Mouse (Mus musculus): Measurements from ENCODE around the gene Nxpe4. TPM values are rescaled to one million over a fixed set of nuclear protein-coding genes. Genes with fewer than 3 reads are reported as not detected.
A peak's percentile ranks its signal among the peaks of the same experiment; 100 is the strongest.

Nxpe4 gene
- polyA plus RNA-seq, 1 experiment: 0.60 TPM

GRCm38 (mm10) chr9:48211912-48212311, 50.1 kb downstream of the Nxpe4 start:
- no peak overlapping the region for H3K27ac ChIP-seq (ENCODE audit: insufficient read depth, low read depth, low read length)
- 80% methylated on average over 5 of the region's 5 CpGs for WGBS
- H3K4me1 ChIP-seq (ENCODE audit: control insufficient read depth, insufficient read depth, insufficient read length, low read length): no peaks in the 10 kb centered on the region
- no peaks in the 10 kb centered on the region for H3K27me3 ChIP-seq (ENCODE audit: control insufficient read depth, insufficient read depth, low read length)
- TF ChIP-seq CTCF (IDR thresholded peaks at IDR 0.05; ENCODE audit: extremely low read depth, insufficient read length, insufficient replicate concordance, low read depth, low read length): no peak
- H3K36me3 ChIP-seq (ENCODE audit: control insufficient read depth, insufficient read depth, low read length): no peaks in the 10 kb centered on the region
- no peak overlapping the region for H3K4me3 ChIP-seq (ENCODE audit: low read depth, low read length)

GRCm38 (mm10) chr9:48214751-48215150, 52.9 kb downstream of the Nxpe4 start:
- H3K4me3 ChIP-seq (ENCODE audit: low read depth, low read length): no peak overlapping the region
- no peaks in the 10 kb centered on the region for H3K4me1 ChIP-seq (ENCODE audit: control insufficient read depth, insufficient read depth, insufficient read length, low read length)
- TF ChIP-seq POLR2A (IDR thresholded peaks at IDR 0.05; ENCODE audit: low read depth, low read length): no peak
- TF ChIP-seq CTCF (IDR thresholded peaks at IDR 0.05; ENCODE audit: extremely low read depth, insufficient read length, insufficient replicate concordance, low read depth, low read length): no peak
- no peak overlapping the region for H3K27ac ChIP-seq (ENCODE audit: insufficient read depth, low read depth, low read length)
- no peaks in the 10 kb centered on the region for H3K36me3 ChIP-seq (ENCODE audit: control insufficient read depth, insufficient read depth, low read length)
- 83% methylated on average over 9 of the region's 9 CpGs for WGBS
- H3K27me3 ChIP-seq (ENCODE audit: control insufficient read depth, insufficient read depth, low read length): no peaks in the 10 kb centered on the region

DNA sequence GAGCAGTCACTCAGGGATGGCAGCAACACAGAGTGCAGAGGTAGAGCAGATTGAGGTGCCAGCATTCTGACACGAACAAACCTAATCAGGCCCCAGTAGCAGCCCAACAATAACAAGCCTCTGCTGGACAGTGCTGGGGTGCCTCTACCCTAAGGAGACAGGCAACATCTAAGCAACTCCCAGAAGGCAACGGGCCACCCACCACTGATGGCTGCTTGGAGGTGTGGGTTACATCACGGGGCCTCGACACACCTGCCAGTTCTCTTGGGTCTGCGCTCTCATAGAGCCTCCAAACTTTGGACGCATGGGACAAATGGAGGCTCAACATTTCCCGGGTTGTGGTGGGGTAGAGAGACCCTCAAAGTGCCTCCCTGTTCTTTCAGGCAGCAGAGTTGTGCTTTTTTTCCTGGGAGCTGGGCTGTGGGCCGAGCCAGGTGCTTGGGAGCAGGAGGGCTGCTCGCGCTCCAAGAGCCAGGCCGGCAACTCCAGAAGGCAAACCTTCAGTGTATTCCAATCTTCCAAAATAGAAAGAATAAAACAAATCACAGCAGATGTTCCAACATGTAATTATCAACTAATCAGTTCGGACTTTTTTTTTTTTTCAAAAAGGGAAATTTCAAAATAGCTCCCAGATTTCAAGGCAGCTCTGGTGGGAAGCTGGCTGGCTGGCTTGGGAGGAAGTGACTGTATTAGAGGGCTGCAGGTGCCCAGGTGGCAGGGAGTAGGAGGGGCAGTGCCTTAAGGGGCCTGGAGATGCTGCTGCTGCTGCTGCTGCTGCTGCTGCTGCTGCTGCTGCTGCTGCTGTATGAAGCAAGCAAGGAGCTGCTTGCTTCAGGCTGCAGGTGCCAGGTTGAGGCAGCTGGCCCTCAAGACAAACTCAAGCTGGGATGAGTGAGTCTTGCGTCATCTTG, 54.5 kb downstream of the Nxpe4 start:
- no peaks in the 10 kb centered on the region for H3K36me3 ChIP-seq (ENCODE audit: control insufficient read depth, insufficient read depth, low read length)
- H3K4me1 ChIP-seq (ENCODE audit: control insufficient read depth, insufficient read depth, insufficient read length, low read length): no peaks in the 10 kb centered on the region
- no peak for TF ChIP-seq CTCF (IDR thresholded peaks at IDR 0.05; ENCODE audit: extremely low read depth, insufficient read length, insufficient replicate concordance, low read depth, low read length)
- TF ChIP-seq POLR2A (IDR thresholded peaks at IDR 0.05; ENCODE audit: low read depth, low read length): no peak
- no peaks in the 10 kb centered on the region for H3K27me3 ChIP-seq (ENCODE audit: control insufficient read depth, insufficient read depth, low read length)
- no peak overlapping the region for H3K27ac ChIP-seq (ENCODE audit: insufficient read depth, low read depth, low read length)
- H3K4me3 ChIP-seq (ENCODE audit: low read depth, low read length): no peak overlapping the region
- 82% methylated on average over 13 of the region's 13 CpGs for WGBS

DNA sequence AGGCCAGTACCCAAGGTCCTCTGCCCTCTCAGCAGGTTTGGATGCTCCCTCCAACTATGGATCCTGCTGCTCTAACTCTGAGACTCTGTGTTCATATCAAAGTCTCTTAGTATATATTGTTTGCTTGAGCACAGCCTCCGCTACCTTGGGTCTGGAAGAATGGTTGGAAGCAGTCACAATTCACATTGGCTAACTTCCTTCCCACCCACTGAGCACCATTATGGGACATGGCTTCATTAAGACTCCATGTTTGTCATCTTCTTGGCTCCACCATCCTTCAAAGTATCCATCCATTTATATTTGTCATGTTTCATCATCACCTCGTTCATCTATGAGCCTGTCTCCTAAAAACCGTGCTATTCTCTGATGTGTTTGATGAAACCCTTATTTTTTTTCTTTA, 68.9 kb downstream of the Nxpe4 start:
- no peak overlapping the region for H3K4me3 ChIP-seq (ENCODE audit: low read depth, low read length)
- H3K27me3 ChIP-seq (ENCODE audit: control insufficient read depth, insufficient read depth, low read length): no peaks in the 10 kb centered on the region
- H3K27ac ChIP-seq (ENCODE audit: insufficient read depth, low read depth, low read length): no peak overlapping the region
- no peaks in the 10 kb centered on the region for H3K36me3 ChIP-seq (ENCODE audit: control insufficient read depth, insufficient read depth, low read length)
- no peaks in the 10 kb centered on the region for H3K4me1 ChIP-seq (ENCODE audit: control insufficient read depth, insufficient read depth, insufficient read length, low read length)
- 79% methylated on average over 3 of the region's 3 CpGs for WGBS
- no peak for TF ChIP-seq CTCF (IDR thresholded peaks at IDR 0.05; ENCODE audit: extremely low read depth, insufficient read length, insufficient replicate concordance, low read depth, low read length)
- no peak for TF ChIP-seq POLR2A (IDR thresholded peaks at IDR 0.05; ENCODE audit: low read depth, low read length)

- no peaks in the 10 kb centered on the region for H3K36me3 ChIP-seq (ENCODE audit: control insufficient read depth, insufficient read depth, low read length)
- 69% methylated on average over 6 of the region's 6 CpGs for WGBS
- no peaks in the 10 kb centered on the region for H3K27me3 ChIP-seq (ENCODE audit: control insufficient read depth, insufficient read depth, low read length)
- no peak for TF ChIP-seq CTCF (IDR thresholded peaks at IDR 0.05; ENCODE audit: extremely low read depth, insufficient read length, insufficient replicate concordance, low read depth, low read length)
- no peak for TF ChIP-seq POLR2A (IDR thresholded peaks at IDR 0.05; ENCODE audit: low read depth, low read length)
- H3K27ac ChIP-seq (ENCODE audit: insufficient read depth, low read depth, low read length): no peak overlapping the region
- no peaks in the 10 kb centered on the region for H3K4me1 ChIP-seq (ENCODE audit: control insufficient read depth, insufficient read depth, insufficient read length, low read length)
- H3K4me3 ChIP-seq (ENCODE audit: low read depth, low read length): no peak overlapping the region
Measured at GRCm38 (mm10) chr9:48236455-48236854, 74.6 kb downstream of the Nxpe4 start.

DNA sequence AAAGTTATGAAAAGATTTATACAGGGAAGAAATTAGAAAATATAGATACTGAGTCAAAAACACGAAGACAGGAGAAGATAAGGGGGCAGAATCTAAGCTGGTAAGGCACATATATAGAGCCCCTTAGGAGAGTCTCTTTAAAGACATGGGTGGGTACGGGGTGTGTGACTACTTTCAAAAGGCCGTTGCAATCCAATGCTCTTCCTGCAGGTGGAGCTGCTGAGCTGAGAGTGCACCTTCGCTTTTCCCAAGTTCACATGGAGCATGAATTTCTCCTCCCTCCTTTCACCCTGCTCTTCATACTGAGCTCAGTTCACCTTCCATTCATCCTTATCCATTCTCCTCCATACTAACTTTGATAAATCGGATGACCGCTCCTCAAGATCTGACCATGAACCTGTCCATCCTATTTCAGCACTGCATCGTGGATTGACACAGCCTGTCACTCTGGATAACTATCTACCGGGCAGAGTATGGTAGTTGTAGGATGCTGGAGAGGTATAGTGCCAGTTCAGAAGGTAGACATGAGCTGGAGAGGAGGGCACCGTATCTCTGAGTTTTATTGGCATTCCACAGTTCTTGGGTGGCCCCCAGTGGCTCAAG, 76.4 kb downstream of the Nxpe4 start:
- TF ChIP-seq CTCF (IDR thresholded peaks at IDR 0.05; ENCODE audit: extremely low read depth, insufficient read length, insufficient replicate concordance, low read depth, low read length): peak; percentile 47; the same call in 1 of the 2 replicates
- no peak for TF ChIP-seq POLR2A (IDR thresholded peaks at IDR 0.05; ENCODE audit: low read depth, low read length)
- Histone ChIP-seq H3K4me3 (ENCODE audit: low read depth, low read length) (no peak overlapping the region), H3K27ac (ENCODE audit: insufficient read depth, low read depth, low read length) (no peak overlapping the region), H3K27me3 (ENCODE audit: control insufficient read depth, insufficient read depth, low read length) (no peaks in the 10 kb centered on the region), H3K36me3 (ENCODE audit: control insufficient read depth, insufficient read depth, low read length) (no peaks in the 10 kb centered on the region), H3K4me1 (ENCODE audit: control insufficient read depth, insufficient read depth, insufficient read length, low read length) (no peaks in the 10 kb centered on the region)
- 77% methylated on average over 9 of the region's 9 CpGs for WGBS

- H3K27me3 ChIP-seq (ENCODE audit: control insufficient read depth, insufficient read depth, low read length): no peaks in the 10 kb centered on the region
- no peaks in the 10 kb centered on the region for H3K4me1 ChIP-seq (ENCODE audit: control insufficient read depth, insufficient read depth, insufficient read length, low read length)
- H3K36me3 ChIP-seq (ENCODE audit: control insufficient read depth, insufficient read depth, low read length): no peaks in the 10 kb centered on the region
- no peak overlapping the region for H3K4me3 ChIP-seq (ENCODE audit: low read depth, low read length)
- TF ChIP-seq CTCF (IDR thresholded peaks at IDR 0.05; ENCODE audit: extremely low read depth, insufficient read length, insufficient replicate concordance, low read depth, low read length): no peak
- no peak for TF ChIP-seq POLR2A (IDR thresholded peaks at IDR 0.05; ENCODE audit: low read depth, low read length)
- H3K27ac ChIP-seq (ENCODE audit: insufficient read depth, low read depth, low read length): no peak overlapping the region
- 86% methylated on average over 5 of the region's 5 CpGs for WGBS
Measured at GRCm38 (mm10) chr9:48239461-48239860, 77.6 kb downstream of the Nxpe4 start.
